Mouse (Mus musculus): Measurements from ENCODE around the gene Gldc. TPM values are rescaled to one million over a fixed set of nuclear protein-coding genes. Genes with fewer than 3 reads are reported as not detected.
A peak's percentile ranks its signal among the peaks of the same experiment; 100 is the strongest.

The Gldc gene
- polyA plus RNA-seq, 1 experiment from 2014 or later, result 7.2 TPM

DNA sequence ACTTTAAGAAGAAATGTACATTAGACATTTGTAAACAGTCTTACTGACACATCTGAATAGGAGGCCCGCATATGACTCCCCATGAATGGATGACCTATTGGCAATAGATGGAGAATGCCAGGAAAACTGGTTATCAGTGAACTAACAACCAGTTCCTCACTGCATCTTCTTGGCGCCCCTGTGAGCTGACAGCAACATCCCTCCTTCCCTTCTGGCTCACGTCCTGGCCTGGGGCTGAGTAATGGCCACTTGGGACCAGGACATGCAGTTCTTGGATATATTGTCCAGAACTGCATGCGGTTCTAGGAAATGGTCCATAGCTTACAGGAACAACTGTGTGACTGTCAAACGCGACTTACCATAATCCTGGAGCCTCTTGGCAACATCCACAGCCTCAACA is 72.6 kb downstream of the Gldc start:
- H3K9ac ChIP-seq, result no peak overlapping the region
- H3K27ac ChIP-seq, result no peak overlapping the region
- no peaks in the 10 kb centered on the region for H3K9me3 ChIP-seq (ENCODE audit: control insufficient read depth, low read length)
- H3K27me3 ChIP-seq (ENCODE audit: control insufficient read depth, insufficient read depth, low read length), result no peaks in the 10 kb centered on the region
- DNase-seq (ENCODE audit: low spot score) (no peak), ATAC-seq (ENCODE audit: low FRiP score) (no peak)
- H3K36me3 ChIP-seq (replicated peaks; ENCODE audit: control insufficient read depth, insufficient read depth), result peaks cover 6% of the 10 kb centered on the region; the same call in 1 of the 2 replicates
- H3K4me2 ChIP-seq (replicated peaks), result no peak overlapping the region
- H3K4me1 ChIP-seq (replicated peaks; ENCODE audit: control insufficient read depth, insufficient read depth, low read length), result peaks cover 7% of the 10 kb centered on the region
- no peak overlapping the region for H3K4me3 ChIP-seq (replicated peaks; ENCODE audit: low read length)
- 88% methylated on average over 6 of the region's 6 CpGs for WGBS

DNA sequence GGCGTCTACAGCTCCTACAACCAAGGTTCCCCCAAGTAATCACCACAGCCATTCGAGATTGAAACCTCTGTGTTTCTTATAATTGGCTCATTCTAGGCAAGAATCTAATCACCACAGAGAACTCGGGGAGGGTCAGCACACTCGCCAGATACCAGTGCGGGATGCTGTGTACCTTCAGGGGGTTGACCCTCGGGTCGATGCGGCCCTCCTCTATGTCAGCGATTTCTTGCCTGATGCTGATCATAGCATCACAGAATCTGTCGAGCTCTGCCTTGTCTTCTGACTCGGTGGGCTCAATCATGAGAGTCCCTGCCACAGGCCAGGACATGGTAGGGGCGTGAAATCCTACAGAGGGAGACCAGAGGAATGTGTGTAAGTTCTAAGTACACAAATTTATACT is 74.7 kb downstream of the Gldc start:
- no peak for DNase-seq (ENCODE audit: low spot score)
- 94% methylated on average over 12 of the region's 12 CpGs for WGBS
- no peaks in the 10 kb centered on the region for H3K9me3 ChIP-seq (ENCODE audit: control insufficient read depth, low read length)
- H3K9ac ChIP-seq, result no peak overlapping the region
- no peak for ATAC-seq (ENCODE audit: low FRiP score)
- no peak overlapping the region for H3K27ac ChIP-seq
- H3K4me2 ChIP-seq (replicated peaks), result no peak overlapping the region
- no peaks in the 10 kb centered on the region for H3K27me3 ChIP-seq (ENCODE audit: control insufficient read depth, insufficient read depth, low read length)
- H3K4me3 ChIP-seq (replicated peaks; ENCODE audit: low read length), result no peak overlapping the region
- H3K36me3 ChIP-seq (replicated peaks; ENCODE audit: control insufficient read depth, insufficient read depth), result peaks cover 22% of the 10 kb centered on the region
- H3K4me1 ChIP-seq (replicated peaks; ENCODE audit: control insufficient read depth, insufficient read depth, low read length), result peaks cover 5% of the 10 kb centered on the region; the same call in 1 of the 2 replicates

DNA sequence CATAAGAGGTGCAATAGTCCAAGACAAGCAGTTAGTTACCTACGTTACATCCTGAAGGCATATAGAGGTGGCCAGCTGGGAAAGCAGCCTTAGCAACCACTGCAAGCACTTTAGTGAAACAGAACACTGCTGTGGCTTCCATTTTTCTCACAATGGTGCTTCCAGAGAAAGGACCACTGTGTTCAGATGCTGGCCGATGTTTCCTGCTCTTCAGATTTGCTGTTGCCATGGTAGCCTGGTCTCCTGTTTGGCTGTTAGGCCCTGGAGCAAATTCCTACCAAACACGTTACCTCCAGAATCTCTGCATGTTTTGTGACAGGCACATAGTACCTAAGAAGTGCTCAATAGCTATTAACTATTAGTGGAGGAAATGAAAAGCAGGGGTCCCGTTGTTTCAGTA is 78.2 kb downstream of the Gldc start:
- Histone ChIP-seq H3K4me3 (replicated peaks; ENCODE audit: low read length) (no peak overlapping the region), H3K27me3 (ENCODE audit: control insufficient read depth, insufficient read depth, low read length) (no peaks in the 10 kb centered on the region), H3K9ac (no peak overlapping the region), H3K9me3 (ENCODE audit: control insufficient read depth, low read length) (no peaks in the 10 kb centered on the region), H3K4me1 (replicated peaks; ENCODE audit: control insufficient read depth, insufficient read depth, low read length) (peaks cover 5% of the 10 kb centered on the region; the same call in 1 of the 2 replicates), H3K36me3 (replicated peaks; ENCODE audit: control insufficient read depth, insufficient read depth) (peaks cover 56% of the 10 kb centered on the region), H3K4me2 (replicated peaks) (no peak overlapping the region), H3K27ac (peak overlapping the region; percentile 53; the same call in 1 of the 2 replicates)
- no peak for DNase-seq (ENCODE audit: low spot score)
- WGBS, result 53% methylated on average over 4 of the region's 4 CpGs
- ATAC-seq (ENCODE audit: low FRiP score), result no peak

DNA sequence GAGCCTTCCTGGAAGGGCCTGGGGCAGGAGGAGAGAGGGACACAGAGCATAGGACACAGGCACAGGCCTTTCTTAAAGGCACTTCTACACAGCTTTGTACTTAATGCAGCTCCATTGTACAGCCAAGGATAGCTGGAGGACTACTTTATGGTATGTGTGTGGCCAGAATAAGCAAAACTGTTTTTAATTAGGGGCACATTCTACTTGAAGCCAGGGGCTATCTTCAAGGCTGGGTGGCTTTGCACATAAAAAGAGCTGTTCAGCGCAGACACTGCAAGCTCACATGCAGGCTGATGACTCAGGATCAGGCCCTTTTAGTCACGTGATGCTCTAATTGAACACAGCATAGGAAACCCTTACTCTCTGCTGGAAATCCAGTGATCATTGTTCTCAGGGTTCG is 79.0 kb downstream of the Gldc start:
- peaks cover 5% of the 10 kb centered on the region; the same call in 1 of the 2 replicates for H3K4me1 ChIP-seq (replicated peaks; ENCODE audit: control insufficient read depth, insufficient read depth, low read length)
- H3K4me2 ChIP-seq (replicated peaks), result no peak overlapping the region
- peaks cover 64% of the 10 kb centered on the region for H3K36me3 ChIP-seq (replicated peaks; ENCODE audit: control insufficient read depth, insufficient read depth)
- WGBS, result 42% methylated on average over 3 of the region's 3 CpGs
- no peak overlapping the region for H3K4me3 ChIP-seq (replicated peaks; ENCODE audit: low read length)
- no peaks in the 10 kb centered on the region for H3K27me3 ChIP-seq (ENCODE audit: control insufficient read depth, insufficient read depth, low read length)
- H3K27ac ChIP-seq, result peak overlapping the region; percentile 53; the same call in 1 of the 2 replicates
- H3K9me3 ChIP-seq (ENCODE audit: control insufficient read depth, low read length), result no peaks in the 10 kb centered on the region
- no peak overlapping the region for H3K9ac ChIP-seq
- no peak for DNase-seq (ENCODE audit: low spot score)
- peak; percentile 73 for ATAC-seq (ENCODE audit: low FRiP score)

DNA sequence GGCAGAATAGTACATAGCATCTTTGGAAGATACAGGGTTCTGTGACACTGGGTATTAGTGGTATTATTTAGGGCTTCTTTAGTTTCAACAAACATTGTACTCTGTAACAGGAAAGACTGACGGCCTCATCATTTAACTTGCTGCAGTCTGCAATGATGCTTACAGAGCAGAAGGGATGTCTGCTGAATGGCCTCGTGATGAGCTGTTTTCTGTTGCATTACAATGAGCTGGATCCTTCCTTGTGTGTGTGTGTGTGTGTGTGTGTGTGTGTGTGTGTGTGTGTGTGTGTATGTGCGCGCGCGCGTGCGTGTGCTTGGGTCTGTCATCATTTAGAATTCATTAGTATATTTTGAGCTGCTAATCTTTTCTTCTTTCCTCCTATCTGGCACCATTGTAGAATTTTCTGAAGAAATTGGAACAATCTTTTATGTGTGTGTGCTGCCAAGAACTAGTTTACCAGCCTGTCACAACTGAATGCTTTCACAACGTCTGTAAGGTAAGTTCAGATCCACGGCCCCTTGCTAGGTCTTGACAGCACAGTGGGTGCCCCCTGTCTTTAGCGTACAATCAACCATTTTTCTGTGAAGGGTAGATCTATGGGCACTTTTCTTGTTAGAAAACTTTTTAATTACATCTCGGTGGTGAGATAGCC is 83.5 kb downstream of the Gldc start:
- H3K4me1 ChIP-seq (replicated peaks; ENCODE audit: control insufficient read depth, insufficient read depth, low read length), result peaks cover 3% of the 10 kb centered on the region; the same call in 1 of the 2 replicates
- peaks cover 90% of the 10 kb centered on the region for H3K36me3 ChIP-seq (replicated peaks; ENCODE audit: control insufficient read depth, insufficient read depth)
- H3K9ac ChIP-seq, result no peak overlapping the region
- H3K4me3 ChIP-seq (replicated peaks; ENCODE audit: low read length), result no peak overlapping the region
- ATAC-seq (ENCODE audit: low FRiP score) (no peak), DNase-seq (ENCODE audit: low spot score) (no peak)
- WGBS, result 84% methylated on average over 12 of the region's 12 CpGs
- H3K4me2 ChIP-seq (replicated peaks), result no peak overlapping the region
- no peaks in the 10 kb centered on the region for H3K9me3 ChIP-seq (ENCODE audit: control insufficient read depth, low read length)
- H3K27ac ChIP-seq, result no peak overlapping the region; the same call in 1 of the 2 replicates
- H3K27me3 ChIP-seq (ENCODE audit: control insufficient read depth, insufficient read depth, low read length), result no peaks in the 10 kb centered on the region

DNA sequence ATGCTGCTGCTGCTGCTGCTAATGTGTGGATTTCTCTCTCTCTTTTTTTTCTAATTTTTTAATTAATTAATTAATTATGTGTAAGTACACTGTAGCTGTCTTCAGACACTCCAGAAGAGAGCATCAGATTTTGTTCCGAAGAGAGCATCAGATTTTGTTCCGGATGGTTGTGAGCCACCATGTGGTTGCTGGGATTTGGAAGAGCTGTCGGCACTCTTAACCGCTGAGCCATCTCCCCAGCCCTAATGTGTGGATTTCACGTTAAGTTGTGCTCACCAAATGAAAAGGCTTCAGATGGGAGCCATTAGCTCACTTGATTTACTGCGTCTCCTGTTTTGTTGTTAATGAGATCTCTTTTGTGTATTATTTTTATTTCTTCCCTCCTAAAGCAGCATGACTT is 85.1 kb downstream of the Gldc start:
- WGBS, result 73% methylated on average over 6 of the region's 6 CpGs
- Histone ChIP-seq H3K9ac (no peak overlapping the region), H3K36me3 (replicated peaks; ENCODE audit: control insufficient read depth, insufficient read depth) (peaks cover 90% of the 10 kb centered on the region), H3K9me3 (ENCODE audit: control insufficient read depth, low read length) (no peaks in the 10 kb centered on the region), H3K4me1 (replicated peaks; ENCODE audit: control insufficient read depth, insufficient read depth, low read length) (no peaks in the 10 kb centered on the region), H3K27me3 (ENCODE audit: control insufficient read depth, insufficient read depth, low read length) (no peaks in the 10 kb centered on the region), H3K27ac (no peak overlapping the region), H3K4me3 (replicated peaks; ENCODE audit: low read length) (no peak overlapping the region), H3K4me2 (replicated peaks) (no peak overlapping the region)
- ATAC-seq (ENCODE audit: low FRiP score) (peak; percentile 53), DNase-seq (ENCODE audit: low spot score) (no peak)

DNA sequence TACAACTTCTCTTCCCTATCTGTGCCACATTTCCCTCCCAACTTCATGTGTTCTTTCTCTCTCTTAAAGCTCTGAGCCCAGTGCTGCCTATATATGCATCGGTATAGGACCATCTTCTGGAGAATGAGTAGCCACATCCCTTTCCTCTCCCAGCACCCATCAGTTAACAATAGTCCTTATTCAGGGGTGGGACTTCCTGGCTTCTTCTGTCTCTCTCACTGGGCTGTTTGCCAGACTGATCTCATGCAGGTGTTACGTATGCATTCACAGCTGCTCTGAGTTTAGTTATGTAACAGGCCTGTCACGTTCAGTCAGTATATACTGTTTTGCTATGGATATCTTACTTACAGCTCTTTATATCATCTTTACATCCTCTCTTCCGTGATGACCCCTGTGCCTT is 109.4 kb downstream of the Gldc start:
- DNase-seq (ENCODE audit: low spot score) (no peak), ATAC-seq (ENCODE audit: low FRiP score) (no peak)
- no peak overlapping the region for H3K4me2 ChIP-seq (replicated peaks)
- no peaks in the 10 kb centered on the region for H3K36me3 ChIP-seq (replicated peaks; ENCODE audit: control insufficient read depth, insufficient read depth)
- no peak overlapping the region for H3K4me3 ChIP-seq (replicated peaks; ENCODE audit: low read length)
- no peaks in the 10 kb centered on the region for H3K27me3 ChIP-seq (ENCODE audit: control insufficient read depth, insufficient read depth, low read length)
- WGBS, result 73% methylated on average over 4 of the region's 4 CpGs
- no peaks in the 10 kb centered on the region for H3K9me3 ChIP-seq (ENCODE audit: control insufficient read depth, low read length)
- no peak overlapping the region for H3K27ac ChIP-seq
- H3K9ac ChIP-seq, result no peak overlapping the region
- H3K4me1 ChIP-seq (replicated peaks; ENCODE audit: control insufficient read depth, insufficient read depth, low read length), result no peaks in the 10 kb centered on the region

DNA sequence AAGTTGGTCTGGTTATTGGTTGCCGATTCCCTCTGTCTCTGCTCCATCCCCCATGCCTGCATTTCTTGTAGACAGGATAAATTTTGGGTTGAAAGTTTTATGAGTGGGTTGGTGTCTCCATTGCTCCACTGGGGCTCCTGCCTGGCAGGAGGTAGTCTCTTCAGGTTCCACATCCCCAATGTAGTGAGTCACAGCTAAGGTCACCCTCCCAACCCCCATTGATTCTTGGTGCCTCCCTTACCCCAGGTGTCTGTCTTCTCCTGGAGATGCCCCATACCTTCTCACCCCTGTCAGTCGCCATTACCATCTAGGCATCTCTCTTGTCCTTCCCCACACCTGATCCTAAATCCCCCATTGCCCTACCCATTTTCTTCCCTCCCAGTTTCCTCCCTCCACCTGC is 121.0 kb downstream of the Gldc start:
- H3K4me1 ChIP-seq (replicated peaks; ENCODE audit: control insufficient read depth, insufficient read depth, low read length), result no peaks in the 10 kb centered on the region
- no peak for ATAC-seq (ENCODE audit: low FRiP score)
- no peak for DNase-seq (ENCODE audit: low spot score)
- no peak overlapping the region for H3K4me2 ChIP-seq (replicated peaks)
- WGBS, result 95% methylated on average over 2 of the region's 2 CpGs
- no peaks in the 10 kb centered on the region for H3K9me3 ChIP-seq (ENCODE audit: control insufficient read depth, low read length)
- H3K4me3 ChIP-seq (replicated peaks; ENCODE audit: low read length), result no peak overlapping the region
- H3K27ac ChIP-seq, result no peak overlapping the region
- 0 out of 2 replicates have a peak, but pooled peaks cover 4% of the 10 kb centered on the region for H3K36me3 ChIP-seq (replicated peaks; ENCODE audit: control insufficient read depth, insufficient read depth)
- H3K27me3 ChIP-seq (ENCODE audit: control insufficient read depth, insufficient read depth, low read length), result no peaks in the 10 kb centered on the region
- H3K9ac ChIP-seq, result no peak overlapping the region

DNA sequence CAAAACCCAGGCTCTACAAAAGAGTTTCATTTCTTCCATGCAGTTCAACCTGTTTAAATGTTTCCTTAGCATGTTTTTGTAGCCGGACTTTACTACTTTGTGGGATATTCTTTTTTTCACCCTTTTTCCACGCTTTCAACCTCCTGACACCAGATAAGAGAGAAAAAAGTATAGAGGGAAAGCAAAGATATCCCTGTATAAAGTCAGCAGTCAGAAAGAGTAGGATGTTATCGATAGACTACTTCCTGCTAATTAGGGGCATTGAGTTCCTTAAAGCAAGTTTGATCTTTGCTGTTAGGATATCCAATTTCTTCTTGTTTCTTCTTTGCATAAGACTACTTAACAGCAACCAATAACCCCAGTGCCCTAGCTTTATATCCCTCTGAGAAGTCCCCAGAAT is 123.8 kb downstream of the Gldc start:
- no peaks in the 10 kb centered on the region for H3K27me3 ChIP-seq (ENCODE audit: control insufficient read depth, insufficient read depth, low read length)
- no peaks in the 10 kb centered on the region for H3K9me3 ChIP-seq (ENCODE audit: control insufficient read depth, low read length)
- 96% methylated on average over 3 of the region's 3 CpGs for WGBS
- no peak overlapping the region for H3K27ac ChIP-seq
- no peak for ATAC-seq (ENCODE audit: low FRiP score)
- H3K9ac ChIP-seq, result no peak overlapping the region
- no peak overlapping the region for H3K4me3 ChIP-seq (replicated peaks; ENCODE audit: low read length)
- no peaks in the 10 kb centered on the region for H3K4me1 ChIP-seq (replicated peaks; ENCODE audit: control insufficient read depth, insufficient read depth, low read length)
- H3K4me2 ChIP-seq (replicated peaks), result no peak overlapping the region
- H3K36me3 ChIP-seq (replicated peaks; ENCODE audit: control insufficient read depth, insufficient read depth), result peaks cover 3% of the 10 kb centered on the region; the same call in 1 of the 2 replicates
- DNase-seq (ENCODE audit: low spot score), result no peak

DNA sequence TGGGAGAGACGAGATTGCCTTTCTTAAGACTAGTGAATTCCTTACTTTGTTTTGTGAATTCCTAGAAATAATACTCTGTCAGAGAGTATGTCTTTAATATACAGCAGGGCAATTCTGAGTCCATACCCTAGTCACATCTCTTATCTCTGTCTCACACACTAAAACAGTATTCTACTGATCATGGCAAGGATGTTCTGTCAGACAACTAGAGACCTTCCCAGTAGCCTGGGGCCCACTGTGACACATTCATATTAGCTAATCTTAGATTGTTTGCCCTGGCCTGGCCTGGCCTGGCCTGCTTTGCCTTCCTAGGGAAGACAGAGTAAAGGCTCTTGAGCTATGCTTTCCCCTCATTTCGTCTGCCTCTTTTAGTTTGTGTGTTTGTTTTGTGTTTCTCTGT is 124.6 kb downstream of the Gldc start:
- no peak overlapping the region for H3K4me2 ChIP-seq (replicated peaks)
- H3K4me1 ChIP-seq (replicated peaks; ENCODE audit: control insufficient read depth, insufficient read depth, low read length), result no peaks in the 10 kb centered on the region
- H3K36me3 ChIP-seq (replicated peaks; ENCODE audit: control insufficient read depth, insufficient read depth), result peaks cover 3% of the 10 kb centered on the region; the same call in 1 of the 2 replicates
- DNase-seq (ENCODE audit: low spot score) (no peak), ATAC-seq (ENCODE audit: low FRiP score) (no peak)
- WGBS, result 92% methylated on average over 2 of the region's 2 CpGs
- H3K27ac ChIP-seq, result no peak overlapping the region
- no peaks in the 10 kb centered on the region for H3K27me3 ChIP-seq (ENCODE audit: control insufficient read depth, insufficient read depth, low read length)
- no peak overlapping the region for H3K9ac ChIP-seq
- no peak overlapping the region for H3K4me3 ChIP-seq (replicated peaks; ENCODE audit: low read length)
- H3K9me3 ChIP-seq (ENCODE audit: control insufficient read depth, low read length), result no peaks in the 10 kb centered on the region
